17 mouse cellular contexts compared by ENCODE assay signal in genomic region chr4:131719151-131719550, GRCm38 (mm10).
DNase-seq lines count a peak whose midpoint lies in the region; ATAC-seq and TF ChIP-seq lines count a peak whose summit lies in the region.
"Had no signal": no experiment of that assay in that cellular context is flagged by ENCODE, and none has a peak within 500 bp of the region (broad histone marks: within the 10 kb centered on the region; RNA-seq: fewer than 3 reads in every experiment).

No protein-coding gene starts in this region.

- intact Hi-C loops in left cerebral cortex, adult 2 months (cut with DNase I), result loop anchor here (1.0 kb wide), 3 partner anchors 45 to 218 kb away; no protein-coding TSS in a partner anchor

- no peak overlapping the region for H3K4me3 ChIP-seq in left cerebral cortex, adult 2 months
- H3K4me3 ChIP-seq: heart, embryonic 12.5 days; midbrain, embryonic 10.5 days; myocyte had no signal

- TF ChIP-seq CTCF in left cerebral cortex, adult 2 months (IDR thresholded peaks at IDR 0.05), result no peak

- no peak for ATAC-seq in inflammation-experienced regulatory T-cells, adult 6 months
- ATAC-seq: forebrain, embryonic 14.5 days; Patski had no signal

- peak; percentile 9 to 16 for DNase-seq in cerebellum, postnatal 36 days
- no peak for DNase-seq in cerebellum, adult 8-10 months
- peak; percentile 22 to 36 for DNase-seq in frontal cortex, postnatal 10 days (ENCODE audit: low spot score in 2 of 2)
- peak; percentile 37 to 52 for DNase-seq in left cerebral cortex, adult 2 months (ENCODE audit: extremely low spot score in 1 of 2, low spot score in 2 of 2)
- peak; percentile 64 for DNase-seq in right cerebral cortex, postnatal 25 days
- DNase-seq in adrenal gland, postnatal 25 days, result no peak
- DNase-seq: B cell, adult 2 months; heart, postnatal 4 days; kidney, adult 8-10 months; lung, postnatal 14 days; thymus, postnatal 4 days had no signal

- peak overlapping the region; percentile 36; the same call in 1 of the 2 replicates for H3K27ac ChIP-seq in left cerebral cortex, adult 2 months
- H3K27ac ChIP-seq: midbrain, embryonic 10.5 days had no signal

Comparison
In these comparisons a context has a peak if more than half of its experiments do, and no peak if none do; other contexts are left out.
1. DNase-seq: peak in cerebellum, postnatal 36 days (2 of 2), frontal cortex, postnatal 10 days (2 of 2), left cerebral cortex, adult 2 months (2 of 2) and right cerebral cortex, postnatal 25 days (single experiment); none in cerebellum, adult 8-10 months (single experiment) and adrenal gland, postnatal 25 days (single experiment).